Mouse (Mus musculus) cerebellum, adult 8-10 months (tissue): ENCODE measurements at regions not wholly inside any gene's neighbourhood (a gene's known extent, or its start where the extent isn't known, plus 50 kb on each side); places are given as distances from the start of the nearest gene placed in this dataset.

ENCODE experiments used
- DNase-seq: peaks from one replicate; pipeline ENCODE4 v3.0.0; 2022

DNA sequence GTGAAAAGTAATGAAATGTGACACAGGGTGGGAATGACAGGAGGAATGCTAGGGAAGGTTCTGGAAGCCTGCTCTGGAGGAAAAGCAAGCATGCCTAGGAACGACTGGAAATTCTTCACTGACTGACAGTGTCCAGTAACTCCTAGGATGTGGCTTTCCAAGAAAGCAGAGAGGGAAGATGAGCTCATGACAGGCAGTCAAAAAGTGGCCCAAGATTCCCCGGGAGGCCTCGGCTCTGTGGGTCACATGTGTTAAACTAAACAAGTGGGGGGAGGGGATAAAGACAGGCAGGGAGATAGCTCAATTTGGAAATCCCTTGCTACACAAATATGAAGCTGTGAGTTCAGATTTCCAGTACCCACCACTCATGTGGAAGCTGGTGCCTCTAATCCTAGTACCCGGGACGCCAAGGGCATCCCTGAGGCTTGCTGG is 186.4 kb upstream of the Mgmt start:
- no peak for DNase-seq

DNA sequence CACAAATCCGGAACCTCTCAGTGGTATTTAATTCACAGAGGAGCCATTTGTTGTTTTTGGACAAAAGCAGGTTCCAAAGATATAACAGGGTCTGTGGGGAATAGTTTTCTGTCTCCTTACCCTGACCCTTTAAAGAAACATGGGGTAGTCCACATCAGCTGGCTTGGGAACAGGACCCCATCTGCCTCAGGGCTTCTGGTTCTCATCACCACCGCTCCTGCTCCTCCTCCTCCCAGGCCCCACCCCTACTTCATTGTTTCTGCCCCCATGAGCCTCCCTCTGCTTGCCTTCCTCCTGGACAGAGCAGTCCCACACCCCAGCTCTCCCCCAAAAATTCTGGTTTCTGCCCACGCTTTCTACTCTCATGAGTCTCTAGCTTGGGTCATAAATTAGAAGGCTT is 183.8 kb upstream of the Mgmt start:
- DNase-seq: no peak

DNA sequence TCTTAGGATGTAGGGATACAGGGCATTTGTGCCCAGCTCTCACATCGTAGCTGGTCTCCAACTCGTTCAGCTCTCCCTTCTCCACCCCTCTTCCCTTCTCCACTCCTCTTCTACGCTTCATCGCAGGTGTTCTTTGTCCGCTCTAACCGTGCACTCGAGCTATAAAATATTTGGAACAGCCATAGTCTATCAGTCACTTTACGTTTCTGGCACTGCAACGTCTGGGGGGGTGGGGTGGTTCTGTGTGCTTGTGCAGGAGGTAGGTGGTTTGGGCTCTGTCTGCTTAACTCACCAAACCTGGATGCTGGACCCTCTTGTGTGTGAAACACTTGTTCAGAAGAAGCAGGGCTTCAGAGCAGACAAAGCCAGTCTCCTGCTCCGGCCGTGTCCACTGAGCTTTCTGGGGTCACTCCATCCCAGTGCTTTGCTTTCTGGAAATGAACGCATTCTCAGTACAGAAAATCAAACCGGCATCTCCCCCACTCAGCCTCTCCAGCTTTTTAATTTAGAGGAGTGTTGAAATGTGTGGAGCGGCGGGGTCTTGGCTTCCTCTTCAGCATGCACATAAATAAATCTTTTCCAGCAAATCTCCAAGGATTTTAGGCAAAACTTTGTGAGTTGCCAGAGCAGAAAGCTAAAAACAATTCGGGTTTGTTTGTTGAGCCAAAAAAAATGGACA is 181.3 kb upstream of the Mgmt start:
- no peak for DNase-seq

DNA sequence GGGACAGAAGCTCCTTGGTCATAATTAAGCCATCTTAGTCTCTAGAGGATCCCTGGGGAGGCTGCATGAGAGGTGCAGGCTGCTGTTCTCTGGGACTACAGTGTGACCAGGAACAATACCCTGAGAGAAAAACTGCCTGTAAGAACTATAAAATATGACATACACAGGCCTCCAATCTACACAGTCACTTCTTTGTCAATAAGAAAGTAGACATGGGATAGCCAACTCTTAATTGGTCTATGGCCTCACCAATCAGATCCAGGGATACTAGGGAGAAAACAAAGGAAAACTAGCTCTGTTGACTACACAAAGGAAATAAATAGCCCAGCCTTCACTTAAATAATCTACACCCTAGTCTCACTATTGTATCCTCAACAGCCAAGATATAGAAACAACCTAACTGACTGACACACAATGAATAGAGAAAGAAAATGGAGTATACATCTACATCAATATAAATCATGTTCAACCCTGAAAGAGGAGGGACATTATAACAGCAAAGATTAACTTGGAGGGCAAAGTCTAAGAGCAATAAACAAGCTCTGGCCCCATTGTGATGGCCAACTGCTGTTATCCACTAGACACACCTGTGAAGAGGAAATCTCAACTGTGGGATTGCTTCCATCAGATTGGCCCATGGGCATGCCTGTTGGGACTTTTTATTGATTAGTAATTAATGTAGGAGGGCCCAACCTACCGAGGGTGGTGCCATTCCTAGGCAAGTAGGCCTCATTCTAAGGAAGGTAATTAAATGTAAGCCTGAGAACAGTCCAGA is 166.6 kb upstream of the Mgmt start:
- no peak for DNase-seq

DNA sequence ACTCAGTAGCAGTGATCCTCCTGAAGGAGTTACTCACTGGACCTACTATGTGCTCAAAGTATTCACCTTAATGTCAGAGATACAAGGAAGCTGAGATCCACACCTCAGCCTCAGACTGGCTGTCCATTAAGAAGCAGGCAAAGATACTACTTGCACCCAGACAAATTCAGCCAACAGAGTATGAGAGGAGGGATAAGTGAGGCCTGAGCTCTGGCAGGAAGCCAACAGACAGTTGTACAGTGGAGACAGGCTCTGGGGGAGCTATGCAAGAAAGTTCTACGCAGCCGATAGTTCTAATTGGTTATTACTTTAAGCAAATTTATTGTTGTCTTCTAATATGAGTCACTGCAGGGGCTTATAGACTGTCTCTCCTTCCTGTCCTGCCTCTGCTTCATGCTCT is 152.2 kb upstream of the Mgmt start:
- DNase-seq: no peak

DNA sequence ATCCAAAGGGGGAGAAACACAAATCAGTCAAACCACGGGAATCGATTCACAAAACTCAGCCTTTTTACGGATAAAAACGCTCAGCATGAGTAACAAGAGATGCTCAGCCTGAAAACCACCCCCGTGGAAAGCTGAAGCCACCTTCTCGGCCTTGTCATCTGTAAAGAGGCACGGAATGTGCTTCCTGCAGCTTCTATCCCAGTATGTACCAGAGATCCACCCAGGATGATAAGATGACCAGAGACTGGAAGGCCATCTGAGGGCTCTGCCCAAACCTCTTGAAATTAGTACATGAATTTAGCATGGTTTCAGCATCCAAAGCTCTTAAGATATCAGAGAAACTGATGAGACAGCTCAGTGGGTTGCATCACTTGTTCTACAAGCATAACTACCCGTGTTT is 149.0 kb upstream of the Mgmt start:
- no peak for DNase-seq

- no peak for DNase-seq
These were observed 142.9 kb upstream of the Mgmt start for GRCm38 (mm10) chr7:136751477-136751876.

DNA sequence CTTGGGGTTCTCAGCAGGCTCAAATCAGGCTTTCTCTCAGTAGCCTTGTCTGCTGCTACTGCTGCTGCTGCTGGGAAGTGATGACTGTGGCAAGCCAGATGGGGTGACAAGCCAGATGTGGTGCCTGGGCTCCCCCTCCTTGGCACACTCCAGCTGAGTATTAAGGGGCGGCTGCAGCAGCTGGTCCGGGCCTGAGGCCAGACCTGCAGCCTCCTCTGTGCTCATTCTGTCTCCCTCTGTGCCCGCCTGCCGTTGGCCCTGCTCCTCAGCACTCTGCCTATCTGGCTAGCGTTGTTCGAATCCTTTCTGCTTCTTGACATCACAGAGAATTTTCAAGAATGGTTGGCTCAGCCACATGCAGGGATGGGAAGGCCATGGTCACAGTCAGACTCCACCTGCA is 139.6 kb upstream of the Mgmt start:
- DNase-seq: no peak

- no peak for DNase-seq
These were observed 129.4 kb upstream of the Mgmt start for GRCm38 (mm10) chr7:136765026-136765425.

DNA sequence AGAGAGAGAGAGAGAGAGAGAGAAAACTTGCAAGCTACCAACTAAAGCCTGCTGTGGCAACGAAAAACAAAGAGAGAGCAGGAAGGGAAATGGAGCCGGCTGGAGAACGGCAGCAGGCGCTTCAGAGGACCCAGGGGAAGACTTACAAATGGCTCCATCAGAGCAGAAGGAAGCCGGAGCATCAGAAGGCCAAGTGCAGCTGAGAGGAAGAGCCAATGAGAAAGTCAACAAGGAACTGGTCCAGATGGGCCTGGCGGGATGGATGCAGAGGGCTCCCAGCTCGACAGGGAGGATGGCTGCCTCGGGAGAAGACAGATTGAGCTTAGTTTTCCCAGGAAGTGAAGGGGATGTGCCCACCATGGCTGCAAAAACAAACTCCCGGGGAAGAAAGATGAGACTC is 127.2 kb upstream of the Mgmt start:
- DNase-seq: no peak

GRCm38 (mm10) chr7:136780708-136781107 is 113.7 kb upstream of the Mgmt start:
- no peak for DNase-seq

DNA sequence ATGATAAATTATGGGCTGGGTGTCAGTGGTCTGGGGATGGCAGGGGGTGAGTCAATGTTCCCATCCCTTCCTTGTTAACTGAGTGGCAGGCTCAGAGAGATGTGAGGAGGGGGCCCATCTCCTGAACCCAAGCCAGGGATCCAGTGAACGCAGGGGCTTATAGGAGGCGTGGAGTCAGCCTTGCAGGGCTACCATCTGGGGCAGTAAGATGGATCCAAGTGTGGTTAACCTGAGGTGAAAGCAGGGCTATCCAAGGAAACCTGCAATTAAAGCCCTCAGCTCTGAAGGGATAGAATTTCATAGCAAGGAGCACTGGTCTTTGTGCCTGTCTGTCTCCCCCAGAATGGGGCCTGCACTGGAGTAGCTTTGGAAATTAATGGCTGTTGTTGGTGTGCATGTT is 103.3 kb upstream of the Mgmt start:
- no peak for DNase-seq

DNA sequence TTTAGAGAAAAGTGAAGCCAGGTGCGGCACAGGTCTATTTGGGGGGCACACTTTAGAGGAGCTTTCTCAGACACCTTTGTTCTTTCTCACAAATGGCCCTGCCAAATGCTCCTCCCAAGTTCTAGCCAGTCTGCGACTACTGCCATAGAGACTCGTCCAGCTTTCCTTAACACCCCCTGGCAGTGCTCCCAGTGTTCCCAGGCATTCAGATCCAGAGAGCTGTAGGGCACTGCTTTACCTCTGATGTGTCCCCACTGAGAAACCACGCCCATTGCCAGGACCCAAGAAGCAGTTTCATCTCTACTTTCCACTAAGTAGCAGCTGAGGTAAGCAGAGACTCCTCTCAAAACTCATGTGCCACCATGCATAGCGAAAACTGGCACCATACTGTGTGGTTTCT is 102.3 kb upstream of the Mgmt start:
- no peak for DNase-seq

DNA sequence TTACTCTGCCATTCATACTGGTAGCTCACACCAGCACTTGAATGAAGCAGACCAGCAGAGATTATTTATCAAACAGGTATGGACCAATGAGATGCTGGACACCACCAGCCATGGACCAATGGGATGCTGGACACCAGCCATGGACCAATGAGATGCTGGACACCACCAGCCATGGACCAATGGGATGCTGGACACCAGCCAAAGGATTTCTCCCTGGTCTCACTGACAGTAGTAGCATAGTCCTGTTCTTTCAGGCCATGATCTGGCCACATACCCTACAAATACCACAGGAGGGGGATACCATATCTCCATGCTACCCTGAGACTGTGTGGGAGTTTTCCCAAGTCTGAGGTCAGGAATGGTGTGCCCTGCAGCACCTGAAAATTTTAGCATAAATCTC is 98.0 kb upstream of the Mgmt start:
- DNase-seq: no peak

DNA sequence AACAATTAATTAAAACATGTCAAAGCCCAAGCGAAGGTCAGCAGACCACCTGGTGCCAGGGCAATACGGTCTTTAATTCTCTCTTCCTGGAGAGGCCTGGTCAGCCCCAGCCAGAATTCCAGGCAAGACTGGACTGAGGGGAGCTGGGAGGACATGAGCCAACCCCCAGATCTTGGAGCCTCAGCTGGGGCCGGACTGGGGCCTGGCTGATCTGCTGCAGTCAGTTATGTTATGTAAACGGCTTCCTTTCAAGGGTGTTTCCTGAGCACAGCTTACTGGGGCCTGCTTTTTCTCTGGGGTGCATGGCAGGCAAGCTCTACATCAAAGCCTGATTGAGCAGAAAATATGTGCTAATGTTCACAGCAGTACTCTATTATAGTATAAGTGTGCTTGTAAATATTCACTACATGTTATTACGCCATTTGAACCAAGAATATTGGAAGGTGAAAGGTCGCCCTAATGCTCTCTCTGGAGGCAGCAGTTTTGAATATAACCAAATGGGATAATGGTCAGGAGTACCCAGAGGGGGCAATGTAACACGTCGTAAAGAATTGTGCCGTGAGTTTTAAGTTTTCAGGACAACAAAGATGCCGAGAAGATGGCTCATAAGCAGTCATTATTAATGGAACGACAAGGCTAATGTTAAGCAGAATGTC is 96.5 kb upstream of the Mgmt start:
- no peak for DNase-seq

- DNase-seq: no peak
These were observed 95.8 kb upstream of the Mgmt start for GRCm38 (mm10) chr7:136798605-136799004.

DNA sequence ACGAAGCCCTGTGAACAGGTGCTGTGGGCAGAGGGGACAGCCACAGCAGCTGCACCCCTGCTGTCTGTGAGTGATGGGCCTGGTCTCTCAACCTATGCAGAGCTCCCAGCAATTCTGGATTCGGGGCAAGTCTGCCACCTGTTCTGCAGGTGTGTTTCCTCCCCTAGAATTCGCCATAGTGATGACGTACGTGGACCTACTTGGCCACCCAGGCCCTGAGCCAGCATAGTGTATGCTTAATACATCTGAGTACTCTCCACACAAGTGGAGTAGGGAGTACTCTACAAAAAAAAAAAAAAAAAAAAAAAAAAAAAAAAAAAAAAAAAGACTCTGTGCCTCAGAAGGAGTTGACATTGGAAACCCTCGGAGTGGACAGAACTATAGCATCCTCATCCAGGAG is 87.3 kb upstream of the Mgmt start:
- DNase-seq: no peak

DNA sequence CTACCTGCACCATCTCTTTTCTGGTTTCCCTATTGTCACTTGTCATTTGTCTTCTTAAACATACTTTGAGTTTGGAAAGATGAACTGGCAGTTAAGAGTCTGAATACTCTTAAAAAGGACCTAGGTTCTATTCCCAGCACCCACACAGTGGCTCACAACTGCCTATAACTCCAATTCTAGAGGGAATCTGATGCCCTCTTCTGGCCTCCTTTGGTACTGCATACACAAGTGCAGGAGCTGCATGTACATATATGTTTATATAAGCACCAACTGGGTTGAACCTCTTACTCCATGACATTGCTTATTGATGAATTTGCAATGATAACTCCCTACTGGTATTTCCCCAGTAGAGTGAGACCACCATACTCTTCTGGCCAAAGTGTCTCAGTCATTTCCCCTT is 86.4 kb upstream of the Mgmt start:
- DNase-seq: no peak

DNA sequence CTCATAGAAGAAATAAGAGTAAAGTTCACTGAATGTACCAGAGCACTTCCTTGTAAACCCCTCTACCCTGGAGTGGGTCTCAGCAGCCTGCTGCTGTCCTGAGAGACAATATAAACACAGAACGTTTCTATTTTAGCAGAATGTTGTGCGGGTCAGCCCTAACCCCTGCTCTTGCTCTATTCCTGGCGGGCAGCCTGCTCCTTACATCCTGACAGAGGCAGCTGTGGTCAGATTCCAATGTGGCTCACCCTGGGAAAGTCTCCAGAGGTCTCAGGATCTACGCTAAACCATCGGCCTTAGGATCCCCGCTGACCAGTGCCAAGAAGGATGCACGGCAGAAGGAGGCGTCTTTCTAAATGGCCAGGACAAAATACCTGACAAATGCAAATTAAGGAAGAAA is 84.8 kb upstream of the Mgmt start:
- DNase-seq: no peak

GRCm38 (mm10) chr7:136813691-136814325 is 80.6 kb upstream of the Mgmt start:
- DNase-seq: no peak

GRCm38 (mm10) chr7:136814751-136815150 is 79.7 kb upstream of the Mgmt start:
- DNase-seq: no peak

DNA sequence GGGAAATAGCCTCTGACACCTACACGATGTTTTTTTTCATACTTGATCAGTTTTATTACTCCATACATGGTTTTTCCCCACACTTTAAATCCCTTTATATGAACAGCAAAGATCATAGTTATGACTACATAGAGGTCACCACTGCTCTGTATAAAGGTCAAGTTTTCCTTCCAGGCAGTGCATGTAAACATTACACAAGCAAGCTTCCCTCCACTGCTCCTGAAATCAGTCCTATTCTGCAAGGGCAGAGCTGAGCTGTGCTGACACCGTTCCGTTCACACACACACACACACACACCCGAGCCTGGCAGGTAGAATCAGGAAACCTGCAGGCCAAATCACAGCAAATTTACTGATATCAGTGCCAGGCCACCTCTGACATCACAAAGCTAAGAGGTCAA is 74.1 kb upstream of the Mgmt start:
- no peak for DNase-seq

DNA sequence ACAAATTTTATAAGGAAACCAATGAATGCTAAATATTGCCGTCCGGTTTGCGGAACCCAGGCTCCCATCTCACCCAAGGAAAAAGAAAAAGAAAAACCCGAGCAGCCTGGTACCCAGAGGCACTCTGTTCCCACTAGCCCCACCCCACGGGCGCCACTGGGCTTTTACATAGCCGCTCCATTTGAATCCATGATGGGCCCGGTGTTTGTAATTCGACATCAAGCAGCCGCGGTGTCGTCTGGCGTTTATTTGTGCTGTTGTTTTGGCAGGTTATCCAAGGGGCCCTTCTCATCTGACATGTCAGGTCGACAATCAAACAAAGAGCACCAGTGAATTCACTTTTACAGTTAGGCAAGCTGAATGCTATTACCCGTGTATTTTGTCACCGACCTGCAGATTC is 68.8 kb upstream of the Mgmt start:
- no peak for DNase-seq
